Mouse (Mus musculus): ENCODE measurements around the gene Tfb1m. TPM values are rescaled to one million over a fixed set of nuclear protein-coding genes. Genes with fewer than 3 reads are reported as not detected.

Gene Tfb1m
- polyA plus RNA-seq, 1 experiment from 2014 or later, result 20.3 TPM

DNA sequence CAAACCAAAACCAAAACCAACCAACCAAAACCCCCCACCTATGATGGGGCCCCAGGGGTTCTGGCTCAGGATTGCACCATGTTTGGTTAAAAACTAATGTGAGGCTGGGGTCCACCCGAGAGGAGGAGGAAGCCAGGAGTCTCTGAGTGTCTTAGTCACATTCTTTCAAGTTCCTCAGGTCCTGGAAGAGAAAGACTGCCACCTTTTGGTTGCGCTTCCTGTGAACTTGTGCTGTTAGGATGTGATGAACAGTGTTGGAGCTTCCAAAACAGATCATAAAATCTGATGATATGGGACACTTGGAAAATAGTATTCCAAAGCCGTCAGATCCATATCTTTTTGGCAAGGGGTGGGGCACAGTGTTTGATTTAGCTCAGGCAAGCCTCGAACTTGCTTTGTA lies 56.6 kb downstream of the Tfb1m start:
- Histone ChIP-seq H3K9me3 (ENCODE audit: control insufficient read depth, low read length) (no peaks in the 10 kb centered on the region), H3K9ac (ENCODE audit: low read depth, low read length) (no peak overlapping the region), H3K4me3 (ENCODE audit: low read depth, low read length) (no peak overlapping the region), H3K27me3 (replicated peaks; ENCODE audit: control insufficient read depth, insufficient read depth, low read length) (no peaks in the 10 kb centered on the region), H3K36me3 (ENCODE audit: control insufficient read depth, insufficient read depth, low read length) (no peaks in the 10 kb centered on the region), H3K4me1 (replicated peaks; ENCODE audit: control insufficient read depth, insufficient read depth, low read length) (no peaks in the 10 kb centered on the region), H3K27ac (ENCODE audit: low read depth, low read length) (no peak overlapping the region), H3K4me2 (no peak overlapping the region)
- ATAC-seq (replicated peaks; ENCODE audit: low FRiP score), result no peak
- 76% methylated on average over 4 of the region's 4 CpGs for WGBS
- no peak for DNase-seq (ENCODE audit: low spot score)

DNA sequence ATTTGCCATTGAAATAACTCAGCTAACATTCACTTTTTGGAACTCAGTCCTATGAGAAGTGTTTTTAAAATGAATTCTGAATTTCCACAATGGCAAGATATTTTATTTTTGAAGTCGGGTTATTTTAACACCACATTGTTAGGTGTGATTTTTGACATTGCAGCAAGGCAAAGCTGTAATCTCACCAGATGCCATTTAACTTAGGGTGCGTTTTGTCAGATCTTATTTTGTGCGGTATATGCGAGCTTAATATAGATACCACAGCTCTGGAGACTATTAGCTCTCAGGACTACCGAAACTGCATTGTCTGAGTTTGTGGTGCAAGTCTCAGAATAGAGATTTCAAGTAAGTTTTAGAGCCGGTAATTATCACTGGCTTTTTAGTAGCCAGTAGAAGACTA lies 57.5 kb downstream of the Tfb1m start:
- Histone ChIP-seq H3K36me3 (ENCODE audit: control insufficient read depth, insufficient read depth, low read length) (no peaks in the 10 kb centered on the region), H3K4me3 (ENCODE audit: low read depth, low read length) (no peak overlapping the region), H3K4me1 (replicated peaks; ENCODE audit: control insufficient read depth, insufficient read depth, low read length) (no peaks in the 10 kb centered on the region), H3K4me2 (no peak overlapping the region), H3K27me3 (replicated peaks; ENCODE audit: control insufficient read depth, insufficient read depth, low read length) (no peaks in the 10 kb centered on the region), H3K27ac (ENCODE audit: low read depth, low read length) (no peak overlapping the region), H3K9ac (ENCODE audit: low read depth, low read length) (no peak overlapping the region), H3K9me3 (ENCODE audit: control insufficient read depth, low read length) (no peaks in the 10 kb centered on the region)
- 89% methylated on average over 6 of the region's 6 CpGs for WGBS
- DNase-seq (ENCODE audit: low spot score) (no peak), ATAC-seq (replicated peaks; ENCODE audit: low FRiP score) (no peak)

DNA sequence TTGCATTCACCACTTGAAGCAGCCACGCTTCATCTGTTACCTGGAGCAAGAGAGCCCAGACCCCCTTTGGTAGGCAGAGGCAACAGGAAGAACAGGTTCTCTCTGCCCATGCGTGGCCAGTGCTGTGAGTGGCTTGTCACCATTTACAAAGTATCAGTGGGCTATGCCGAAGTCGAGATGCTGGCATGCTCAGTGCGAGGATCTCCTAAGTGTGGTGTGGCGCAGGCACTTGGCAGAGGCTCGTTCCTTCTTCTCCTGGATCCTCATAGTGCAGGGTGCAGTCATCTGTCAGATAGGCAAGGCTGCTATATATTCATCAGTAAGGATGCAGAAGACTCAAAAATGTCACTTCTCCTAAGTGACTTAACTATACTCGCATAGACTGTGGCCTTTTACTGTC lies 58.1 kb downstream of the Tfb1m start:
- WGBS, result 92% methylated on average over 8 of the region's 8 CpGs
- no peak for DNase-seq (ENCODE audit: low spot score)
- Histone ChIP-seq H3K27me3 (replicated peaks; ENCODE audit: control insufficient read depth, insufficient read depth, low read length) (no peaks in the 10 kb centered on the region), H3K4me3 (ENCODE audit: low read depth, low read length) (no peak overlapping the region), H3K27ac (ENCODE audit: low read depth, low read length) (no peak overlapping the region), H3K36me3 (ENCODE audit: control insufficient read depth, insufficient read depth, low read length) (no peaks in the 10 kb centered on the region), H3K9me3 (ENCODE audit: control insufficient read depth, low read length) (no peaks in the 10 kb centered on the region), H3K9ac (ENCODE audit: low read depth, low read length) (no peak overlapping the region), H3K4me2 (no peak overlapping the region), H3K4me1 (replicated peaks; ENCODE audit: control insufficient read depth, insufficient read depth, low read length) (no peaks in the 10 kb centered on the region)
- no peak for ATAC-seq (replicated peaks; ENCODE audit: low FRiP score)

DNA sequence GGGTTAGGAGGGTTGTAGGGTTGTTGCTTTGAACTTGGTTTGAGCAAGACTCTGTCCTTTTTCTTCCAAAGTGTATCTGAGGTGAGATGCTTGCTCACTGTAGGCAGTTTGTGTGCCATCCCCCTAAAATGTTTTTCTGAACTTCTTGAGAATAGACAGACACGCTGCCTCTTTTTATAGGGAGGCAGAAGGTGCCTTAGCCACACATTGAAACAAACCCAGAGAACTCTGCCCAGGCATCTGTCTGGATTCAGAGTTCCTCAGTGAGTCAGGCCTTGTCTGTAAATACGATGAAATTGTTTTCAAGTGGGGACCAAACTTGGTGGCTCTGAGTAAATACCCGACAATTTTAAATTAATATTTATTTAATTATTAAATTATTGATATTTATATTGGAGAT lies 59.0 kb downstream of the Tfb1m start:
- Histone ChIP-seq H3K4me1 (replicated peaks; ENCODE audit: control insufficient read depth, insufficient read depth, low read length) (no peaks in the 10 kb centered on the region), H3K4me2 (no peak overlapping the region), H3K36me3 (ENCODE audit: control insufficient read depth, insufficient read depth, low read length) (no peaks in the 10 kb centered on the region), H3K27me3 (replicated peaks; ENCODE audit: control insufficient read depth, insufficient read depth, low read length) (no peaks in the 10 kb centered on the region), H3K9ac (ENCODE audit: low read depth, low read length) (no peak overlapping the region), H3K4me3 (ENCODE audit: low read depth, low read length) (no peak overlapping the region), H3K27ac (ENCODE audit: low read depth, low read length) (no peak overlapping the region), H3K9me3 (ENCODE audit: control insufficient read depth, low read length) (no peaks in the 10 kb centered on the region)
- DNase-seq (ENCODE audit: low spot score) (no peak), ATAC-seq (replicated peaks; ENCODE audit: low FRiP score) (no peak)
- WGBS, result 89% methylated on average over 3 of the region's 3 CpGs

DNA sequence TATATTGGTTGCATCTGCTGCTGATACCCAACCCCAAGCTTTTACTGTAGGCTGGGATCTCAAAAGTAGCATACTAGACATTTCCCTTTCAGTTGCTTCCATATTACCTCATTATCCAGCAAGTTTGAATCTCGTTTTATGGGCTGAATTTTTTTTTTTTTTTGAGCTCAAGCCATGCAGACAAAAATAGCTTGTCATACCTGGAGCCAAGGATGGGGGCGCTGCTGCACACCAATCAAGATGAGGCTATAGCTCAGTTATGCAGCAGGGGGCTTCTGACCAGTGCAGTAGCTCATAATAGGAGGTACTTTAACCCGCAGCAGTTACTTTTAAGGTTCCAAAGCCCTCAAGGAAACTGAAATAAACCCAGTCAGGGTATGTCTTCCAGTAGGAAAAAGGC lies 59.5 kb downstream of the Tfb1m start:
- Histone ChIP-seq H3K4me1 (replicated peaks; ENCODE audit: control insufficient read depth, insufficient read depth, low read length) (no peaks in the 10 kb centered on the region), H3K9ac (ENCODE audit: low read depth, low read length) (no peak overlapping the region), H3K4me2 (no peak overlapping the region), H3K36me3 (ENCODE audit: control insufficient read depth, insufficient read depth, low read length) (no peaks in the 10 kb centered on the region), H3K27ac (ENCODE audit: low read depth, low read length) (no peak overlapping the region), H3K4me3 (ENCODE audit: low read depth, low read length) (no peak overlapping the region), H3K9me3 (ENCODE audit: control insufficient read depth, low read length) (no peaks in the 10 kb centered on the region), H3K27me3 (replicated peaks; ENCODE audit: control insufficient read depth, insufficient read depth, low read length) (no peaks in the 10 kb centered on the region)
- peak; percentile 34 for DNase-seq (ENCODE audit: low spot score)
- ATAC-seq (replicated peaks; ENCODE audit: low FRiP score), result 0 out of 2 replicates have a peak, but pooled peaks have one; percentile 26
- WGBS, result 24% methylated on average over 3 of the region's 3 CpGs

DNA sequence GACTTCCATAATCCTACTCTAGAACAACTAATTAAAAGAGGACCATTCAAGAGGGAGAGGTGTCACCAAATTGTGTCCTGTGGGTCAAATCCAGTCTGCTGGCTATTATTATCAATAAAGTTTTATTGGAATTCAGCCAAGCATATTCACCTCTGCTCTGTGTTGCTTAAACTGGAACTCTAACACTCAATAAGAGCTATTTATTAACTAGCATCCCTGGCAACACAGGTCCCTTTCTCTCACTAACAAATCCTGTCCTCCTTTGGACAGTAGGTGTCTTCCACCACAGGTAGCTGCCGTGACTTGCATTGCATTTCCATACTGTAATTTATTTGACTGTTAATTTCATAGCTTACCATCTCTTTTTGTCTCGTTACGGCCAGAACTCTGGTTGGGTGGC lies 61.5 kb downstream of the Tfb1m start:
- no peak for ATAC-seq (replicated peaks; ENCODE audit: low FRiP score)
- 77% methylated on average over 3 of the region's 3 CpGs for WGBS

DNA sequence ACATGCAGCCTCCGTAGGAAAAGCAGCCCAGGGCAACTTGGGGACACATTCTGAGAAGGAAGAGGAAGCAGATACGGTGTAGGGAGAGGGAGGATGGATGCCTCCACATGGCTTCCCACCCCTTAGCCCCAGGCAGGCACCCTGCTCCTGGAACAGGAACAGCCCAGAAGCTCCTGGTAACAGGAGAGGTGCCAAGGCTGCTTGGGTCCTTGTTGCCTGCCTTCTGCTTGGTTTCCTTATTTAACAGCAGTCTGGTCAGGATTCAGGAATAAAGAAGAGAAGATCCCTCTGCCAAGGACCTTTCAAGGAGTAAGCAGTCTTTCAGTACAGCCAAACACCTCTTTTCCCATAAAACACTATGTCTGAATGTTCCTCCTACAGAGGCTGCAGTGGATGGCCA lies 62.0 kb downstream of the Tfb1m start:
- no peak overlapping the region for H3K4me2 ChIP-seq
- DNase-seq (ENCODE audit: low spot score) (no peak), ATAC-seq (replicated peaks; ENCODE audit: low FRiP score) (no peak)
- H3K4me3 ChIP-seq (ENCODE audit: low read depth, low read length), result no peak overlapping the region
- H3K4me1 ChIP-seq (replicated peaks; ENCODE audit: control insufficient read depth, insufficient read depth, low read length), result no peaks in the 10 kb centered on the region
- no peaks in the 10 kb centered on the region for H3K36me3 ChIP-seq (ENCODE audit: control insufficient read depth, insufficient read depth, low read length)
- H3K9me3 ChIP-seq (ENCODE audit: control insufficient read depth, low read length), result no peaks in the 10 kb centered on the region
- no peaks in the 10 kb centered on the region for H3K27me3 ChIP-seq (replicated peaks; ENCODE audit: control insufficient read depth, insufficient read depth, low read length)
- WGBS, result 42% methylated on average over 2 of the region's 2 CpGs
- no peak overlapping the region for H3K9ac ChIP-seq (ENCODE audit: low read depth, low read length)
- no peak overlapping the region for H3K27ac ChIP-seq (ENCODE audit: low read depth, low read length)

More for the DNA sequence above, 61.5 kb downstream of the Tfb1m start:
- Histone ChIP-seq H3K4me3 (ENCODE audit: low read depth, low read length) (no peak overlapping the region), H3K4me2 (no peak overlapping the region), H3K9me3 (ENCODE audit: control insufficient read depth, low read length) (no peaks in the 10 kb centered on the region), H3K27me3 (replicated peaks; ENCODE audit: control insufficient read depth, insufficient read depth, low read length) (no peaks in the 10 kb centered on the region), H3K4me1 (replicated peaks; ENCODE audit: control insufficient read depth, insufficient read depth, low read length) (no peaks in the 10 kb centered on the region), H3K27ac (ENCODE audit: low read depth, low read length) (no peak overlapping the region), H3K36me3 (ENCODE audit: control insufficient read depth, insufficient read depth, low read length) (no peaks in the 10 kb centered on the region), H3K9ac (ENCODE audit: low read depth, low read length) (no peak overlapping the region)
- DNase-seq (ENCODE audit: low spot score), result no peak

DNA sequence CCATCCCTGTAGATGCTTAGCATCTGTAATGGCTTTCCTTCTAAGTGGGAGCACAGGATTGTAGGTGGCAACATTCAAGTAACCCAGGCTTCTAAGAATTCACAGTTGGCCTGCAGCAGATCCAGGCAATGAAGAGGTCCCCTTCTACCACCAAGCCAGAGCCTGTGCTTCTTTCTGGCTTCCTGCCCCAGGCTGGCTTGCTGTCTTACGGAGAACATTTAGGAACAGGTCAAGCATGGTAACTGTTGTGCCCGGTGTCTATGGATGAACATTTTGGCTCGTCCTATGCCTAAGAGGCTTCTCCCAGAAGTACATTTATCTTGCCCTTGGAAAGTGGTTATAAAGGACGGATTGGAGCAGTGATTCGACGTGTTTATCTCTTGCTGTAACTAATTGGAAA lies 65.9 kb downstream of the Tfb1m start:
- no peak overlapping the region for H3K4me2 ChIP-seq
- no peak overlapping the region for H3K9ac ChIP-seq (ENCODE audit: low read depth, low read length)
- H3K4me1 ChIP-seq (replicated peaks; ENCODE audit: control insufficient read depth, insufficient read depth, low read length), result no peaks in the 10 kb centered on the region
- ATAC-seq (replicated peaks; ENCODE audit: low FRiP score) (no peak), DNase-seq (ENCODE audit: low spot score) (no peak)
- no peaks in the 10 kb centered on the region for H3K36me3 ChIP-seq (ENCODE audit: control insufficient read depth, insufficient read depth, low read length)
- 86% methylated on average over 6 of the region's 6 CpGs for WGBS
- H3K27me3 ChIP-seq (replicated peaks; ENCODE audit: control insufficient read depth, insufficient read depth, low read length), result no peaks in the 10 kb centered on the region
- H3K4me3 ChIP-seq (ENCODE audit: low read depth, low read length), result no peak overlapping the region
- no peak overlapping the region for H3K27ac ChIP-seq (ENCODE audit: low read depth, low read length)
- no peaks in the 10 kb centered on the region for H3K9me3 ChIP-seq (ENCODE audit: control insufficient read depth, low read length)

DNA sequence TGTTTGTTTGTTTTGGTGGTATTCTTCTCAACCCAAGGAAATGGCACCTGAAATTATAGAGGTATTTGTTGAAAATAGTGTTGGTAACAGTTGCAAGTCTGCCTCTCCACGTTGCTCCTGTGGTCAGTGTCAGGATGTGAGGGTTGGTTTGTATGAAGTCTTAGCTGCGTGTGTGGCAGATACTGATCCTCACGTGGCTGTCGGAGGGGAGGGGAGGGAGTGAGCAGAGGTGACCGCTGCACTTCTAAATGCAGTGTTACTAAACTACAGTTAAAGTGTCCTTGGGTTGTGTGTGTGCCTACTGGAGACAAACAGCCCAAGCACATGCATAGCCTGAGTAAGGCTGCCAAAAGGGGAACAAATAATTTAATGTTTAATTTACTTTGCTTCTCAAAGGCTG lies 66.5 kb downstream of the Tfb1m start:
- no peak for DNase-seq (ENCODE audit: low spot score)
- Histone ChIP-seq H3K9ac (ENCODE audit: low read depth, low read length) (no peak overlapping the region), H3K27ac (ENCODE audit: low read depth, low read length) (no peak overlapping the region), H3K4me1 (replicated peaks; ENCODE audit: control insufficient read depth, insufficient read depth, low read length) (no peaks in the 10 kb centered on the region), H3K4me2 (no peak overlapping the region), H3K36me3 (ENCODE audit: control insufficient read depth, insufficient read depth, low read length) (no peaks in the 10 kb centered on the region), H3K27me3 (replicated peaks; ENCODE audit: control insufficient read depth, insufficient read depth, low read length) (no peaks in the 10 kb centered on the region), H3K9me3 (ENCODE audit: control insufficient read depth, low read length) (no peaks in the 10 kb centered on the region), H3K4me3 (ENCODE audit: low read depth, low read length) (no peak overlapping the region)
- 39% methylated on average over 5 of the region's 5 CpGs for WGBS
- no peak for ATAC-seq (replicated peaks; ENCODE audit: low FRiP score)

All from liver, embryonic 11.5 days (tissue).